ENCODE assay signal across 1 mouse cellular context in the genomic region with DNA sequence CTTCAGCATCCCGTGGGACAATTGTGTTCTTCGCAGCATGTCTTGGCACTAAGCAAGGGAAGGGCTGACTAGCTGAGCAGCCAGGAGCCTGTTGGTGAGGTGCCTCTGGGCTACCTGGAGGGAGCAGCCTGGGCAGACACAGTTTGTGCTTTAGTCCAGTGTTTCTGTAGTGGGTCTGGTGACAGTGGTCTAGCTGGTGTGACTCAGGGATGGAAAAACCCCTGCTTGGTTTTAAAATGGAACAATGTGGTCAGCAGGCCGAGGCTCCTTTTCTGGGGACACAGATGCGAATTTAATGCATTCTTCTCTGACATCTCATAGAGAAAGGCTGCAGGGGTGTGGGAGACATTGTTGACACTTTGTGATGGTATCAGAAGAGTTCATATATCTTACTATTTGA.
A peak's percentile ranks its signal among the peaks of the same experiment; 100 is the strongest.
TF ChIP-seq lines count a peak whose summit lies in the region.

No protein-coding gene starts in this region.

TF ChIP-seq in CH12.LX, 34 proteins besides CTCF, POLR2A, EP300 and RAD21 (continued from another document):
- TF ChIP-seq MAZ (IDR thresholded peaks at IDR 0.05; ENCODE audit: low read depth, low read length) (no peak), TCF12 (IDR thresholded peaks at IDR 0.05; ENCODE audit: low read depth, low read length) (peak; percentile 40; the same call in 1 of the 2 replicates), CHD1 (IDR thresholded peaks at IDR 0.05; ENCODE audit: low read depth, low read length) (no peak), ZNF384 (IDR thresholded peaks at IDR 0.05; ENCODE audit: low read depth, low read length) (no peak), ETS1 (conservative IDR thresholded peaks at IDR 0.05; ENCODE audit: low read depth, low read length) (0 out of 2 replicates have a peak, but pooled peaks have one; percentile 38), MEF2A (IDR thresholded peaks at IDR 0.05; ENCODE audit: borderline replicate concordance, low read depth, low read length) (peak; percentile 43; the same call in 1 of the 2 replicates), ZMIZ1 (IDR thresholded peaks at IDR 0.05; ENCODE audit: low read depth, low read length) (no peak), SMC3 (IDR thresholded peaks at IDR 0.05; ENCODE audit: low read depth, low read length) (no peak)
